Mouse (Mus musculus): ENCODE data around the gene Adamts18.

Gene Adamts18

DNA sequence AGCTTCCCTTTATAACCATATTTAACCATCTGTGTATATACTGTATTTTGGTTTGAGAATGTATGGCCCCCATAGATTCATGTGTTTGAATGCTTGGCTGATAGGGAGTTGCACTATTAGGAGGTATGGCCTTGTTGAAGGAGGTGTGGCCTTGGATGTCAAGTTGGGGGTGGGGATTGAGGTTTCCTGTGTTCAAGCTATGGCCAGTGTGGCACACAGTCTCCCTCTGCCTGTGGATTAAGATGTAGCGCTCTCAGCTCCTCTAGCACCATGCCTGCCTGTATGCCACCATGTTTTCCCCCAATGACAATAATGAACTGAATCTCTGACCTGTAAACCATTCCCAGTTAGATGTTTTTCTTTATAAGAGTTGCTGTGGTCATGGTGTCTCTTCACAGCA lies 188.4 kb downstream of the Adamts18 start:
- no peak for DNase-seq (ENCODE audit: low spot score)

GRCm38 (mm10) chr8:113656681-113657298 lies 191.7 kb downstream of the Adamts18 start:
- no peak for DNase-seq (ENCODE audit: low spot score)

DNA sequence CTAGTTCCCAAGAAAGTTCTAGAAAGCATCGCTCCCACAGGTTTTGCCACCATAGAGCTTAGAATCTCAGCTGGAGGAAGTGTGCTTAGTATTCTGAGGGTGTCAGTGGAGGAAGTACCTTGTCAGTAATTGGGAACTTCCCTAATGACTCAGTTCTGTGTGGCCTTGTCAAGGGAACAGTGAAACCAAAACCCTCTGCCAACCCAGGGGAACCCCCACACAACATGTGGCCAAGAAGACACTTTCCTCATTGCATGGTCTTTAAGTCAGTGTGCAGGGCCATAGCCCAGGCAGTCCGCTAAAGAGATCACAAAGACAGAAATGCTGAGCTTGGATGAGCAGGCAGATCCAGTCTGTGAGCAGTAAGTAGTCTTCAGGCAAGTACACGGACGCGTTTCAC lies 192.4 kb downstream of the Adamts18 start:
- no peak for DNase-seq (ENCODE audit: low spot score)

DNA sequence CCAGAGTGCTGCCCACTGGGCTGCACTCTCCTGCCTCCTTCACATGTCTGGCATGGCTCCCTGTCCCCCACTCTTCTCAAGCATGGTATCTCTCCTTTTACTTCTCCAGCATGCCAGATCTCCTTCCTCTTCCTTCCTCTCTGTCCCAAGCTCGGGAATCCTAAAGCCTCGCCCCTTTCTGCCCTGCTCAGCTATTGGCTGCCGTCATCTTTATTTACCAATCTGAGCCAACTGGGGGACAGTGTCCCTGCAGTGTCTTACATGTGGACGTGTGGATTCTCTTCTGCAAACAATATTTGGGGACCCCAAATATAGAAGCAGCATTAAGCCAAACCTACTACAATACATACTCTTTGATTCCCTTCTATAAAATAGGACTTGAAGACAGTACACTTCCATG lies 195.4 kb downstream of the Adamts18 start:
- no peak for DNase-seq (ENCODE audit: low spot score)

GRCm38 (mm10) chr8:113652450-113652849 lies 196.1 kb downstream of the Adamts18 start:
- no peak for DNase-seq (ENCODE audit: low spot score)
